Mouse (Mus musculus): ENCODE measurements at regions not wholly inside any gene's neighbourhood (a gene's known extent, or its start where the extent isn't known, plus 50 kb on each side); places are given as distances from the start of the nearest gene placed in this dataset.

- no peak for ATAC-seq (replicated peaks; ENCODE audit: poor library complexity)
Observed at GRCm38 (mm10) chr6:140187106-140187505, 145.8 kb upstream of the Plcz1 start.

- ATAC-seq (replicated peaks; ENCODE audit: poor library complexity) = no peak
Observed at GRCm38 (mm10) chr6:140179999-140180398, 138.7 kb upstream of the Plcz1 start.

DNA sequence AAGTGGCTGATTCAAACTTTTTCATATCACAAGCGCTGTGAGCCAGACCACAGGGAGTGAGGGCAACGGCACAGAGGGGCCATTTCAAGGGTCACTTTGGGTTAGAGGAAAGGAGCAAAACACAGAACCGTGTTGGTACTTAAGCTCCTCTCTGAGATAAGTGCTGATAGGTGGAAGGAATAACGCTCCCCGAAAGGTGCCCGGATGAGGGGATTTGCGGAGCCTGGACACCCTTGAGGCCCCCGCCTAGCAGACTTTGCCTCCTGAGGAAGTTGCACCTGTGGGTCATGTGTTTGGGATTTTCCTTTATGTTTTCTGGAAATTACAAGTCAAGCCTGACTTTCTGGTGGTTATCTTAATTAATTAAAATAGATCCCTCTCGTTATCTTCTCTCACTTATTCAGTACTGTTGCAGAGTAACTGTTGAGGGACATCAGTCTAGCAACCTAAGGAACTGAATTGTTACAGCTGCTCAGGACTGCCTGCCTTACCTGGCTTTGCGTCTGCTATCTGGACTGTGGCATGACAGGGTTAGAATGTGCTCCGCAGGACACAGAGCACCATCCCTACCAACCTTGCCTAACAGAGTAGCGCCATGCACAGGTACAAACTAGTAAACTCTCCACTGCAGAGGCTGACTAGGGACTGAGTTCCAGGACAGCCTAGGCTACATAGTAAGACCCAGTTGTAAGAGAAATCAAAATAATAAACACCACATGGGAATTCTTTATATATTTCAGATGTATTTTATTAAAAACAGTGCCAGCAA lies 137.4 kb upstream of the Plcz1 start:
- ATAC-seq (replicated peaks; ENCODE audit: poor library complexity) = no peak

- ATAC-seq (replicated peaks; ENCODE audit: poor library complexity) = no peak
Observed at GRCm38 (mm10) chr6:140172716-140173115, 131.5 kb upstream of the Plcz1 start.

- ATAC-seq (replicated peaks; ENCODE audit: poor library complexity) = no peak
Observed at GRCm38 (mm10) chr6:140169836-140170235, 128.6 kb upstream of the Plcz1 start.

GRCm38 (mm10) chr6:140167182-140167581 lies 125.9 kb upstream of the Plcz1 start:
- no peak for ATAC-seq (replicated peaks; ENCODE audit: poor library complexity)

DNA sequence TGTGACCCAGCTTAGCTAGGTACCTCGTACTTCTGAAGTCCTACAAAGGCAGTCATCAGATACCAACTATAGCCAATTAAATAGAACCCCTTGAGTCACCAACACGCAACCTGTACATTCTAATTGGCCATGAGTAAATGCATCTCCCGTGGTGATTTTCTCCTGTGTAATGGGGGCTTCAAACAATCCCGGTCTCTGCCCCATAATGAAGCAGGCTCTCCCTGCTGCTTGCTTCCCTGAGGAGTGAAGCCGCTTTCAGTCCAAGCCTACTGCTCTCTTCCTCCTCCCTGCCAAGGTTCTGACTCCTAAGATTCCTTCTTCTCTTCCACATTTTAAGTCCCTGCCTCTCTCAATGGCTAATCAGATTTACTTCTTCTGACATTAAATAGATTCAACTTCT lies 121.5 kb upstream of the Plcz1 start:
- no peak for ATAC-seq (replicated peaks; ENCODE audit: poor library complexity)

- ATAC-seq (replicated peaks; ENCODE audit: poor library complexity) = no peak
Observed at GRCm38 (mm10) chr6:140161482-140161881, 120.2 kb upstream of the Plcz1 start.

- ATAC-seq (replicated peaks; ENCODE audit: poor library complexity) = no peak
Observed at GRCm38 (mm10) chr6:140160946-140161345, 119.7 kb upstream of the Plcz1 start.

- ATAC-seq (replicated peaks; ENCODE audit: poor library complexity) = no peak
Observed at GRCm38 (mm10) chr6:140158986-140159385, 117.7 kb upstream of the Plcz1 start.

DNA sequence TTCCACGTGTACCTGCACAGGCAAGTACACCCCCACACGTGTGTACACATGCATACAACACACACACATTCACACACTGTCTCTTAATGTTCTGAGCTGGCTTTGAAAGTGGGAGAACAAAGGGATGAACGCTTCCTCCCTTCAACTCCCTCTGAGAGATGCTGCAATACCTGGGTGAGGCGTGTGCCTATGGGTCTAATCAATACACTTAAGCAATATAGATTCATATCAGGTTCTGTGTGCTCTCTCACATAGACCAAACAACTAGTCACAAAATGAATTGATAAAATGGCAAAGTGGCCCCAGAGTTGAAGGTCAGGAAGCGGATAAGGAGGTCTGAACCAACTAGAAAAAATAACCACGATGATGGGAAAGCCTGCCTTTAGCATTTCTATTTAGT lies 116.1 kb upstream of the Plcz1 start:
- ATAC-seq (replicated peaks; ENCODE audit: poor library complexity) = no peak

GRCm38 (mm10) chr6:140152418-140153176 lies 111.3 kb upstream of the Plcz1 start:
- ATAC-seq (replicated peaks; ENCODE audit: poor library complexity) = no peak

DNA sequence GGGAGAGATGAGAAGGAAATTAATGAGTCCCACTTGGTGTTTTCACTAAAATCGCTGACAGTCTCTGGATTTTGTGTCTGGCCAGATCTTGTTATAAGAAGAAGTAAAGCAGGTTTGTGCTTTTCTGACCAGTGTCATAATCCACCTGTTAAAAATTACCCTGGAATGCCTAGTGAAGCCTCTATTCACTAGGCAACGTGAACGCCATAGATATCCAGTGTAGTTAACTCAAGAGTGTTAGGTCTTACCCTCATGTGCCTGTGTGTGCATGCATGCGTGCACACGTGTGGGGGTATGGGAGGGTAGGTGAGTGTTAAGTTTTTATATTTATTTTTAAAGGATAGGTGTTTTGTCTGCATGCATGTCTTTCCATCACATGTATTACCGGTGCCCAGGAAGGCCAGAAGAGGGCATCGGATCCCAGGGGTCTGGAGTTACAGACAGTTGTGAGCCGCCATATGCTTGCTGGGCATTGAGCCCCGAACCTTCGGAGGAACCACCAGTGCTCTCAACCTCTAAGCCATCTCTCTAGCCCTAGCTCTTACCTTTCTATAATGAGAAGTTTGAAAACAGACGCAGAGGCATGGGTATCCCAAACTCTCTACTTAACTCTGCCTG lies 107.5 kb upstream of the Plcz1 start:
- no peak for ATAC-seq (replicated peaks; ENCODE audit: poor library complexity)

GRCm38 (mm10) chr6:140148138-140148537 lies 106.9 kb upstream of the Plcz1 start:
- no peak for ATAC-seq (replicated peaks; ENCODE audit: poor library complexity)

GRCm38 (mm10) chr6:140147711-140148110 lies 106.5 kb upstream of the Plcz1 start:
- ATAC-seq (replicated peaks; ENCODE audit: poor library complexity) = no peak

DNA sequence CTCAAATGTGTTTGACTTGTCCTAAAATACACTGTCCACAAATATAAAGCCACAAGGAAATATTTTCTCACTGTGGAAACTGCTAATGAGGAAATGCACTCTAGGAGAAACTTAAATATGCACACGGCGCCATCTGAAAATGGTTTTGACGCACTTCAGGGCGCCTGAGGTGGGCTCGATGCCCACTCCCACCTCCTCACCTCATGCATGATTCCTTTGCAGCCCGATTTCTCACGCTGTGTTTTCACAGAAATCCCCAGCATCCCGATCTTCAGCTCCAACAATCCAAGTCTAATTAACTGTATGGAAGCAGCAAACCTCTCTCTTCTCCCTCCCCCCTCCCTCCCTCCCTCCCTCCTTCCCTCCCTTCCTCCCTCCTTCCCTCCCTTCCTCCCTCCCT lies 92.5 kb upstream of the Plcz1 start:
- no peak for ATAC-seq (replicated peaks; ENCODE audit: poor library complexity)

- ATAC-seq (replicated peaks; ENCODE audit: poor library complexity) = no peak
Observed at GRCm38 (mm10) chr6:140126645-140127044, 85.4 kb upstream of the Plcz1 start.

GRCm38 (mm10) chr6:140114024-140114423 lies 72.8 kb upstream of the Plcz1 start:
- ATAC-seq (replicated peaks; ENCODE audit: poor library complexity) = no peak

GRCm38 (mm10) chr6:140112054-140112453 lies 70.8 kb upstream of the Plcz1 start:
- no peak for ATAC-seq (replicated peaks; ENCODE audit: poor library complexity)

- no peak for ATAC-seq (replicated peaks; ENCODE audit: poor library complexity)
Observed at GRCm38 (mm10) chr6:140108083-140108482, 66.8 kb upstream of the Plcz1 start.

GRCm38 (mm10) chr6:140107628-140108027 lies 66.4 kb upstream of the Plcz1 start:
- no peak for ATAC-seq (replicated peaks; ENCODE audit: poor library complexity)

- no peak for ATAC-seq (replicated peaks; ENCODE audit: poor library complexity)
Observed at GRCm38 (mm10) chr6:140106141-140106540, 64.9 kb upstream of the Plcz1 start.
